Mouse (Mus musculus) liver, embryonic 18 days (tissue): ENCODE measurements around the gene Olfr1031. TPM values are rescaled to one million over a fixed set of nuclear protein-coding genes. Genes with fewer than 3 reads are reported as not detected.

Experiments
- polyA plus RNA-seq: library from polyadenylated mRNA; depleted of rRNA; stranded (reverse); fragments of >200 nt; gene quantifications from 2 replicates; pipeline ENCODE4 v1.2.3, GENCODE M21; 2012; rRNA removed

Gene Olfr1031
- not detected in 2 replicates for polyA plus RNA-seq

GRCm38 (mm10) chr2:85990004-85990403, at the start of gene Olfr1031:
Olfr1031 (plus strand) TSS chr2:85990304.

GRCm38 (mm10) chr2:85950137-85950536, 40.0 kb upstream of the Olfr1031 start, which contains the start of gene Olfr1028:
Olfr1028 (plus strand) TSS chr2:85950437.

GRCm38 (mm10) chr2:85973595-85973994, 16.5 kb upstream of the Olfr1031 start, which contains the start of gene Olfr1029:
Olfr1029 (plus strand) TSS chr2:85973895.

GRCm38 (mm10) chr2:85978976-85979375, 11.1 kb upstream of the Olfr1031 start, which contains the start of gene Olfr1030:
Olfr1030 (plus strand) TSS chr2:85979276.

GRCm38 (mm10) chr2:86005240-86005639, 15.1 kb downstream of the Olfr1031 start, which contains the start of gene Olfr1032:
Olfr1032 (plus strand) TSS chr2:86005540.

GRCm38 (mm10) chr2:86020406-86020805, 30.3 kb downstream of the Olfr1031 start, which contains the start of gene Olfr1033:
Olfr1033 (plus strand) TSS chr2:86020633.

Other genes starting within 250 kb of the Olfr1031 start
- gene Olfr1012, start 227.5 kb upstream of the Olfr1031 start, polyA plus RNA-seq = not detected in 2 replicates
- not detected in 2 replicates for gene Olfr1013, start 223.2 kb upstream of the Olfr1031 start, polyA plus RNA-seq
- not detected in 2 replicates for gene Olfr1014, start 217.6 kb upstream of the Olfr1031 start, polyA plus RNA-seq
- not detected in 2 replicates for gene Olfr1015, start 208.3 kb upstream of the Olfr1031 start, polyA plus RNA-seq
- gene Olfr1016, start 187.8 kb upstream of the Olfr1031 start, polyA plus RNA-seq = not detected in 2 replicates
- gene Olfr1018, start 171.8 kb upstream of the Olfr1031 start, polyA plus RNA-seq = not detected in 2 replicates
- not detected in 2 replicates for gene Olfr1019, start 144.8 kb upstream of the Olfr1031 start, polyA plus RNA-seq
- not detected in 2 replicates for gene Olfr1020, start 143.3 kb upstream of the Olfr1031 start, polyA plus RNA-seq
- gene Olfr1022, start 121.7 kb upstream of the Olfr1031 start, polyA plus RNA-seq = not detected in 2 replicates
- not detected in 2 replicates for gene Olfr1023, start 104.7 kb upstream of the Olfr1031 start, polyA plus RNA-seq
- gene Olfr1024, start 85.3 kb upstream of the Olfr1031 start, polyA plus RNA-seq = not detected in 2 replicates
- gene Olfr1025-ps1, start 75.1 kb upstream of the Olfr1031 start, polyA plus RNA-seq = not detected in 2 replicates
- not detected in 2 replicates for gene Olfr1026, start 68.7 kb upstream of the Olfr1031 start, polyA plus RNA-seq
- gene Olfr1028, start 39.9 kb upstream of the Olfr1031 start, polyA plus RNA-seq = not detected in 2 replicates
- not detected in 2 replicates for gene Olfr1029, start 16.4 kb upstream of the Olfr1031 start, polyA plus RNA-seq
- not detected in 2 replicates for gene Olfr1030, start 11.0 kb upstream of the Olfr1031 start, polyA plus RNA-seq
- not detected in 2 replicates for gene Olfr1032, start 15.2 kb downstream of the Olfr1031 start, polyA plus RNA-seq
- gene Olfr1033, start 30.3 kb downstream of the Olfr1031 start, polyA plus RNA-seq = 3.3 and 3.4 TPM in 2 replicates
- 0.94 and 1.0 TPM in 2 replicates for gene Olfr1034, start 55.6 kb downstream of the Olfr1031 start, polyA plus RNA-seq
- gene Olfr1036, start 83.7 kb downstream of the Olfr1031 start, polyA plus RNA-seq = not detected in 2 replicates
- gene Olfr1037, start 97.1 kb downstream of the Olfr1031 start, polyA plus RNA-seq = not detected in 2 replicates
- not detected in 2 replicates for gene Olfr1039, start 145.6 kb downstream of the Olfr1031 start, polyA plus RNA-seq
- gene Olfr1040, start 156.4 kb downstream of the Olfr1031 start, polyA plus RNA-seq = not detected in 2 replicates
- gene Olfr1042, start 171.5 kb downstream of the Olfr1031 start, polyA plus RNA-seq = not detected in 2 replicates
- gene Olfr1043, start 177.2 kb downstream of the Olfr1031 start, polyA plus RNA-seq = not detected in 2 replicates
- not detected in 2 replicates for gene Olfr1044, start 187.5 kb downstream of the Olfr1031 start, polyA plus RNA-seq
- not detected in 2 replicates for gene Olfr52, start 195.4 kb downstream of the Olfr1031 start, polyA plus RNA-seq
- not detected in 2 replicates for gene Olfr1045, start 212.7 kb downstream of the Olfr1031 start, polyA plus RNA-seq
- gene Olfr1046, start 229.0 kb downstream of the Olfr1031 start, polyA plus RNA-seq = not detected in 2 replicates
- gene Olfr1047, start 241.1 kb downstream of the Olfr1031 start, polyA plus RNA-seq = not detected in 2 replicates
- not detected in 2 replicates for gene Olfr1048, start 250.0 kb downstream of the Olfr1031 start, polyA plus RNA-seq